Mouse (Mus musculus): ENCODE measurements at regions not wholly inside any gene's neighbourhood (a gene's known extent, or its start where the extent isn't known, plus 50 kb on each side); places are given as distances from the start of the nearest gene placed in this dataset.

DNA sequence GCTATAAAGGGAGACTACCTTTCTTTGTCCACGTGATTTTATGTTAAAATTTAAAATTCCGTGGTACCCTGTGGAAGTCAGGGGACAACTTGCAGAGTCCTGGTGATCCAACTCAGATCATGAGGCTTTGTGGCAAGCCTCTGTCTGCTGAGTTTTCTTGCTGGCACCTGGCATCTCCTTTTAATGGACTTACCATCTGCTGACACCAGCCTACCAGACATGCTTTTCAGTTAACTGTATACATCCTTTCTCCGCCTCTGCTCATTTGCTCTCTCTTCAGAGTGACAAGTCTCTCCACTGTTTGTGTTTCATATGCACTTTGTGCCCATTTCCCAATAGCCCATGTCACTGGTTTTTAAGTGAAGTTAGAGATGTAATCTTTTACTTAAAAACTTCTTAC is 382.1 kb upstream of the Kcnh8 start:
- TF ChIP-seq GATA1 (IDR thresholded peaks at IDR 0.05; ENCODE audit: borderline replicate concordance, low read length) (no peak), FLI1 (IDR thresholded peaks at IDR 0.05; ENCODE audit: low read length) (no peak)
